Comparison of ENCODE assay signal across 8 mouse cellular contexts in genomic region chr6:97278014-97278787, GRCm38 (mm10). TPM values are rescaled to one million over a fixed set of nuclear protein-coding genes. Genes with fewer than 3 reads are reported as not detected.
A peak's percentile ranks its signal among the peaks of the same experiment; 100 is the strongest.
DNase-seq lines count a peak whose midpoint lies in the region; ATAC-seq and TF ChIP-seq lines count a peak whose summit lies in the region.

No protein-coding gene starts in this region.

- H3K27ac ChIP-seq in bone marrow macrophage, adult 2 months (ENCODE audit: insufficient read depth, low read depth, low read length): no peak overlapping the region
- H3K27ac ChIP-seq in embryonic fibroblast, embryonic 13.5 days (ENCODE audit: insufficient read depth, low read length): no peak overlapping the region
- peak overlapping the region; percentile 37 for H3K27ac ChIP-seq in heart, embryonic 13.5 days (replicated peaks)
- peak overlapping the region; percentile 42; the same call in 1 of the 2 replicates for H3K27ac ChIP-seq in kidney, postnatal 0 days
- no peak overlapping the region for H3K27ac ChIP-seq in liver, embryonic 11.5 days (ENCODE audit: low read depth, low read length)

- H3K9me3 ChIP-seq in heart, embryonic 13.5 days: no peaks in the 10 kb centered on the region
- no peaks in the 10 kb centered on the region for H3K9me3 ChIP-seq in kidney, postnatal 0 days (replicated peaks; ENCODE audit: low read length)
- H3K9me3 ChIP-seq in liver, embryonic 11.5 days (ENCODE audit: control insufficient read depth, low read length): no peaks in the 10 kb centered on the region

- TF ChIP-seq CTCF in bone marrow macrophage, adult 2 months (IDR thresholded peaks at IDR 0.05; ENCODE audit: low read depth, low read length): peak; percentile 72
- TF ChIP-seq CTCF in embryonic fibroblast, embryonic 13.5 days (IDR thresholded peaks at IDR 0.05; ENCODE audit: borderline replicate concordance, insufficient read depth, low read length): peak; percentile 53; the same call in 1 of the 2 replicates
- peak; percentile 90 for TF ChIP-seq CTCF in kidney, postnatal 0 days (IDR thresholded peaks at IDR 0.05; ENCODE audit: low read depth)

- H3K36me3 ChIP-seq in heart, embryonic 13.5 days: no peaks in the 10 kb centered on the region
- no peaks in the 10 kb centered on the region for H3K36me3 ChIP-seq in kidney, postnatal 0 days (ENCODE audit: insufficient read depth, low read length)
- no peaks in the 10 kb centered on the region for H3K36me3 ChIP-seq in liver, embryonic 11.5 days (ENCODE audit: control insufficient read depth, insufficient read depth, low read length)
- no peaks in the 10 kb centered on the region for H3K36me3 ChIP-seq in splenic B cell, adult 2 months (ENCODE audit: control insufficient read depth, insufficient read depth, low read length, poor library complexity, severe bottlenecking)

- peaks cover 6% of the 10 kb centered on the region for H3K4me1 ChIP-seq in bone marrow macrophage, adult 2 months (ENCODE audit: control insufficient read depth, insufficient read depth, low read length)
- H3K4me1 ChIP-seq in embryonic fibroblast, embryonic 13.5 days (ENCODE audit: control insufficient read depth, insufficient read depth, low read length): no peaks in the 10 kb centered on the region; the same call in 1 of the 2 replicates
- peaks cover 33% of the 10 kb centered on the region for H3K4me1 ChIP-seq in heart, embryonic 13.5 days
- no peaks in the 10 kb centered on the region for H3K4me1 ChIP-seq in kidney, postnatal 0 days (replicated peaks; ENCODE audit: insufficient read depth, low read length)
- peaks cover 7% of the 10 kb centered on the region for H3K4me1 ChIP-seq in liver, embryonic 11.5 days (replicated peaks; ENCODE audit: control insufficient read depth, insufficient read depth, low read length)

- H3K4me2 ChIP-seq in heart, embryonic 13.5 days: peak overlapping the region; percentile 71
- H3K4me2 ChIP-seq in kidney, postnatal 0 days (ENCODE audit: low read length): peak overlapping the region; percentile 52
- peak overlapping the region; percentile 72 for H3K4me2 ChIP-seq in liver, embryonic 11.5 days

- DNase-seq in A20 (ENCODE audit: low read depth, low spot score): peak; percentile 44
- DNase-seq in kidney, postnatal 0 days (ENCODE audit: low spot score): peak; percentile 94
- DNase-seq in liver, embryonic 11.5 days (ENCODE audit: low spot score): peak; percentile 62
- DNase-seq in naive thymus-derived CD4-positive, alpha-beta T cell, adult 2 months (ENCODE audit: low read depth): peak; percentile 77
- DNase-seq in splenic B cell, adult 2 months (ENCODE audit: low read depth, low spot score): peak; percentile 67

- WGBS in heart, embryonic 13.5 days: 2% methylated on average over 19 of the region's 19 CpGs
- WGBS in kidney, postnatal 0 days: 5% methylated on average over 19 of the region's 19 CpGs
- WGBS in liver, embryonic 11.5 days: 3% methylated on average over 19 of the region's 19 CpGs

- H3K9ac ChIP-seq in heart, embryonic 13.5 days: peak overlapping the region; percentile 69
- H3K9ac ChIP-seq in kidney, postnatal 0 days (ENCODE audit: low read depth, low read length): peak overlapping the region; percentile 4; the same call in 1 of the 2 replicates
- peak overlapping the region; percentile 41; the same call in 1 of the 2 replicates for H3K9ac ChIP-seq in liver, embryonic 11.5 days (ENCODE audit: low read depth, low read length)

- H3K27me3 ChIP-seq in heart, embryonic 13.5 days (replicated peaks): no peaks in the 10 kb centered on the region
- H3K27me3 ChIP-seq in kidney, postnatal 0 days (ENCODE audit: insufficient read depth, low read length): no peaks in the 10 kb centered on the region
- no peaks in the 10 kb centered on the region for H3K27me3 ChIP-seq in liver, embryonic 11.5 days (replicated peaks; ENCODE audit: control insufficient read depth, insufficient read depth, low read length)
- no peaks in the 10 kb centered on the region for H3K27me3 ChIP-seq in splenic B cell, adult 2 months (ENCODE audit: control insufficient read depth, insufficient read depth, low read length, poor library complexity, severe bottlenecking)

- ATAC-seq in heart, embryonic 13.5 days (ENCODE audit: extremely low read depth, insufficient number of reproducible peaks, low FRiP score, low TSS enrichment): no peak
- ATAC-seq in kidney, postnatal 0 days (replicated peaks; ENCODE audit: low FRiP score, low read depth): peak; percentile 80
- peak; percentile 76 for ATAC-seq in liver, embryonic 11.5 days (replicated peaks; ENCODE audit: low FRiP score)

- no peak for TF ChIP-seq POLR2A in bone marrow macrophage, adult 2 months (IDR thresholded peaks at IDR 0.05; ENCODE audit: borderline replicate concordance, low read depth, low read length)
- TF ChIP-seq POLR2A in embryonic fibroblast, embryonic 13.5 days (IDR thresholded peaks at IDR 0.05; ENCODE audit: low read depth, low read length): no peak

- peak overlapping the region; percentile 29 for H3K4me3 ChIP-seq in bone marrow macrophage, adult 2 months (ENCODE audit: insufficient read depth, low read length)
- H3K4me3 ChIP-seq in embryonic fibroblast, embryonic 13.5 days (ENCODE audit: insufficient read depth, low read length): no peak overlapping the region
- H3K4me3 ChIP-seq in heart, embryonic 13.5 days: peak overlapping the region; percentile 41
- peak overlapping the region; percentile 11 for H3K4me3 ChIP-seq in kidney, postnatal 0 days (replicated peaks; ENCODE audit: low read depth, low read length)
- H3K4me3 ChIP-seq in liver, embryonic 11.5 days (ENCODE audit: low read depth, low read length): peak overlapping the region; percentile 25

RNA-seq across cellular contexts. Expression of gene Lmod3, which starts 25.6 kb away (rescaled TPM):
- not detected in 2 replicates for polyA plus RNA-seq in bone marrow macrophage, adult 2 months (2012; ENCODE audit: insufficient read depth, insufficient read length, missing spikeins)
- polyA plus RNA-seq in embryonic fibroblast, embryonic 13.5 days (2011; ENCODE audit: insufficient read length, low read depth, missing spikeins): not detected in 2 replicates
- 14.3 and 16.7 TPM in 2 replicates for polyA plus RNA-seq in heart, embryonic 13.5 days (2015; fragmentation: Nextera tagmentation; extraction: Ambion mirVana)
- 0.31 and 0.36 TPM in 2 replicates for polyA plus RNA-seq in kidney, postnatal 0 days (2015; fragmentation: Nextera tagmentation; extraction: Ambion mirVana)
- 0.08 TPM in 1 of 2 replicates, not detected in the other for polyA plus RNA-seq in liver, embryonic 11.5 days (2014; fragmentation: Nextera tagmentation; extraction: Ambion mirVana)

Comparison
In these comparisons a context has a peak if more than half of its experiments do, and no peak if none do; other contexts are left out.
1. DNase-seq: peak in every context shown above with its lines; median percentile 94 in kidney, postnatal 0 days; 77 in naive thymus-derived CD4-positive, alpha-beta T cell, adult 2 months; 67 in splenic B cell, adult 2 months; 62 in liver, embryonic 11.5 days; 44 in A20.
2. H3K27ac ChIP-seq: peak in heart, embryonic 13.5 days (single experiment) and kidney, postnatal 0 days (single experiment); none in bone marrow macrophage, adult 2 months (single experiment), embryonic fibroblast, embryonic 13.5 days (single experiment) and liver, embryonic 11.5 days (single experiment).
3. H3K9ac ChIP-seq: peak in every context shown above with its lines; median percentile 69 in heart, embryonic 13.5 days; 41 in liver, embryonic 11.5 days; 4 in kidney, postnatal 0 days.
4. RNA of gene Lmod3, which starts 25.6 kb away (polyA plus RNA-seq): 14.3 to 16.7 TPM in heart, embryonic 13.5 days; 0.31 to 0.36 TPM in kidney, postnatal 0 days, not detected in embryonic fibroblast, embryonic 13.5 days, 0.08 TPM in liver, embryonic 11.5 days and not detected in bone marrow macrophage, adult 2 months; every median in the first group is over 10 times any median in the second.
5. Peak in every context shown above with its lines, with median percentiles within 50 percentile points of each other: CTCF ChIP-seq and H3K4me2 ChIP-seq.